Mouse (Mus musculus): Measurements from ENCODE around the gene Sppl2c.

Sppl2c gene

GRCm38 (mm10) chr11:104186135-104186836, at the start of gene Sppl2c:
Gene Sppl2c, plus strand, starts transcription at chr11:104186327.
- DNase-seq: no peak

GRCm38 (mm10) chr11:104138976-104139375, 47.2 kb upstream of the Sppl2c start:
- DNase-seq: no peak

GRCm38 (mm10) chr11:104144930-104145329, 41.2 kb upstream of the Sppl2c start:
- no peak for DNase-seq

- no peak for DNase-seq
Observed at GRCm38 (mm10) chr11:104148787-104149186, 37.3 kb upstream of the Sppl2c start.

GRCm38 (mm10) chr11:104150911-104151310, 35.2 kb upstream of the Sppl2c start:
- no peak for DNase-seq

DNA sequence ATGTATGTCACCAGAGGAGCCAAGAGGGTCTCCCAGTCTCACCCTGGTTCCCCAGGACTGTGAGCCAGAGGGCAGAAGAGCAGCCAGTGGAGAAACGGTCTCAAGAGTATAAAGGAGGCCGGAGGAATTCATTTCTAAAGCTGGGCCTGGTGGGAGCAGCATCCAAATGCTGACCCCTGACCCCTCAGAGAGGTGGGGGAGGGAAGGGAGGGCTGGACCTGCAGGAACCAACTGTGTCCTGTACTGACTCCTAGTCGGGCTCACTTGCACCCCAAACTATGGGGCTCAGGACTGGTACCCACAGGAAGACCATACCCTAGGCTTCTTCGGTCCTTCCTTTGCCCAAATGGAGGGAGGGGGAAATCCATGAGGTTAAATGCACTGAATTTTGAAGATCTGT, 31.8 kb upstream of the Sppl2c start:
- no peak for DNase-seq

- no peak for DNase-seq
Observed at GRCm38 (mm10) chr11:104154820-104155635, 31.1 kb upstream of the Sppl2c start.

DNA sequence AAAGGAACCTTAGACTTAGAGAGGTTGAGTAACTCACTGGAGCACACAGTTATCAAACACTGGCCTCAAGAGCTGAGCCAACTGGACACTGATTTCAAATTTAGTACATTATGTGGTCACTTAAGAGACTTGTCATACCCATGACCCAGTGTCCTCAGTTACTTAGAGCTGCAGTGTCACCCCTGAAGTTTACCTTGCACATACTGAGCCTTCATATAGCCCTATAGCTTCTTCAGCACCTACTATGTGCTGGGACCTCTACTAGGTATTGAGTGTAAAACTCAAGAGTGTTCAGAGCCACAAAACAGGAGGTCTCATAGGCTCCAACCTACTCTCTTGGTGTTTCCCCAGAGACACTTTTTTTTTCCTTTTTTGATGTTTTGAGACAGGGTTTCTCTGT, 30.2 kb upstream of the Sppl2c start:
- DNase-seq: no peak

DNA sequence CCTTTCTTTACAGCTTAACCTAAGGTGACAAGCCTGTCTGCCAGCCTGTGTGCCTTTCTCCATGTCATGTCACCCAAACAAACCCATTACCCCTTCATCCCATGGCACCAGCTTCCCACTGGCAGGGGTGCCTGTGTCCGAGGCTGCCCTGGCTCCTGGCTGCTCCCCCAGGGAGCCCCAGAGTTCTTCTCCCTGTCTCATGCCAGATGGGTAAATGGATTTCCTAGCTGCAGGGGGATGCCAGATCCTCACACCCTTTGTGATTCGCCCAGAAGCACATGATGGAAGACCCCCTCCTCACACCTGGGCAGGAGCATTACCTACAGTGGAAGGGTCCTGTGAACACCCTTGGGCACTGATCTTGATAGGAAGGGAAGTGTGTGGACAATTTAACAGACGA, 29.7 kb upstream of the Sppl2c start:
- DNase-seq: no peak

DNA sequence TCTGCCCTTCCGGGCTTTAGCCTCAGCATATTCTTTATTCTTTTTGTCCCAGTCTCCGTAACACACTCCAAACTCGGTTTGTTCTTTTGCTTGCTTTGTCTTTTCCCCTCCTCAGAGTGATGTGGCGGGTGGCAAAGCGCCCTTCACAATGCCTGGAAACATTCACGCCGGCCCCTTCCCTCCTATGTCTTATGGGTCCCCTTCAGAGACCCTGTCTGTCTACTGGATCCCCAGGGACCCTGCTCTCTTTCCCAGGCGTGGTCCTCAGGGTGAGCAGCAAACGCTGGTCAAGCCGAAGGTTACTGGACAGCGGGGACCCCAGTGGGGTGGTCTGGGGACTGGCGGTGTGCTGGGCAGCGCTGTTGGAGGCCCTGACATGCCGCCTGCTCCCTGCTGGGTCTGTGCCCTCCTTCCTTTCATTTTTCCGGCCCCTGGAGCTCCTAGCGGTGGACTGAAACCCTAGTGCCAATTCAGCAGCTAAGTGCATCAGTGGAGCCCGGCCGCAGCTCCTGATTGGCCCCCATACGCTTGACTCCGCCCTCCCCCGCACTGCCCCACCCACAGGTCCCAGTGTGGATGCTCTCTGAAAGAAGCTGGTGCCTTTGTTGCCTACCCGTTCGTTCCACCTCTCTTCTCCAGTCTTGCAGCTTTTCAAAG, 28.4 kb upstream of the Sppl2c start:
- peak; percentile 34 to 57 for DNase-seq

DNA sequence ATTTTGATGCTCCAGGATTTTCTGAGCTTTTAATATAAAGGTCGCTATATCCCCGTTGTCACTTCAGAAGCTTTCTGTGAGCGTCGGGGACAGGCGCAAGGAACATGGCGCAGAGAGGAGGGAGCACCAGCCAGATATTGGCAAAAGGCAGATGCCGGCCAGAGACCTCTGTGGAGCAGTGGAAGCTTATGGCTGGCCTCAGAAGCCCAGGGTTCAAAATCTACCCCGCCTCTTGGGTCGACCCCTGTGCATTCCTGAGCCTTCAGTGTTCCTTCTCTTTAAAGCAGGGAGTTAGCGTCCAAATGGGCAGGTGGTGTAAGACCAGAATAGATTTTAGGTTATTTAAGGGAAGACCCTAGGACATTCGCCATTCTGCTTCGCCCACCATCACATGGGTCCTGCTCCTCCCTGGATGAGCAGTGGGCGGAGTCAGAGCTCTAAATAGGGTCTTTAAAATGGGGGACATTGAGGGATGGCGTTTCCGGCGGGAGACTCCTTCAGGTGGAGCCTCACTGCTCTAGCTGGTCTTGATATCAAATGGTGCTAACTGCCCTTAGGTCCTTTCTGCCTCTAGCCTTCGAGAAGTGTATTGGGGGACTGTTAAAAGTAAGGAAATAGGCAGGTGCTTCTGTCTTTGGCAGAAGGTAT, 27.7 kb upstream of the Sppl2c start:
- no peak for DNase-seq

GRCm38 (mm10) chr11:104159769-104160272, 26.3 kb upstream of the Sppl2c start:
- no peak for DNase-seq

DNA sequence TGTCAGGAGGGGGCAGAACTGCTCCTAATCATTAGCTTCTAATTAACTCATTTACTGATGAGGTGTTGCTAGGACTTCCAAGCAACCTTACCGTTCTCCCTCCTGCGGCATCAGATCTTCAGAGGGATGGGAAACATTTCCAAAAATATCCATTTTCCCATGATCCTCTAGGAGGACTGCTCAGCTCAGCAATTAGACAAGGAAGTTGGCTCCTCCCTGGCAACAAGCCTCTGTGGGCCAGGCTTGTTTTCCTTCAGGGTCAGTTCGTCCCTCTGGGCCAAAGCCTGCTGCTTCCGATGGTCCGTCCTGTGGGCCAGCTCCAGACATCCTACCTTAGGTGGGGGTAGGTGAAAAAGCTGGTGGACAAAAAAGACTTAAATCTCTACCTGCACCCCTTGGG, 25.0 kb upstream of the Sppl2c start:
- DNase-seq: no peak

DNA sequence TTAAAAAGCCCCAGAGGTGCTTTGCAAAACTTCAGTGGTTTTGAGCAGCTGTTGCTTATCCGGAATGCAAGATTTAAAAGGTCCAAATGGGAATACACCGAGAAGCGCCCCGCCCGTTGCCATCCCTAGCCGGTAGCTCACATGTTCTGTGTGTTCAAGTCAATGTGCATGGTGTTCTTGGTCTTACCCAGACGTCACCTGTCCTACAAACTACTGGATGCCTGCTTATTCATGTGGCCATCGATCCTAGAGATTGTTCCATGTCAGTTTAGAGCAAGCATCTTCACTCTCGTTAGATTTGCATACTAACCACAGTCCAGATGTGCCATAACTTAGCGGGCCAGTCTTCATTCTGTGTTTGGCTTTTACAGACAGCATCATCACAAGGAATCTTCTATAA, 21.9 kb upstream of the Sppl2c start:
- no peak for DNase-seq

DNA sequence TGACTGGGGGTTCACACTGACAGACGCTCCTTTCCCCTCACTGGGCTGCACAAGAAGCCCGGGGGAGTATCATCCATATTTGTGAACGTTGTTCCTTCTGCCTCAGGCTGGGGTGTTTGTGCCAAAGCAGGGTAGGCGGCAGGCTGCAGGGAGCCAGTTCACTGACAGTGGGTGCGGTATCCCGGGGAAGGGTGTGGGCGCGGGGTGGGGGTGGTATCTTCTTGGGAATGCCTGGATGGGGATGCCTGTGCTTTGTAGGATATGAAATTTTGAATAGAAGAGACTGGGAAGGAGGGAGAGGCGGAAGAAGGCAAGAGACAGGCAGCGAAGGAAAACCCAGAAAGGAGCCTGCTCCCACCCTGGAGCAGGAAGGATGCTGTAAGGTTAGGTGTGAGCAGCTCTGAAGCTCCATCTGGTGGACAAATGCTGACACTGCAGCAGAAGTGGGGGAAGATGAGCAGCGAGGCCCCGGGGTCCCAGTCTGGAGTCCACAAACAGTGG, 14.8 kb upstream of the Sppl2c start:
- DNase-seq: peak in 1 of 2 experiments; percentile 66

GRCm38 (mm10) chr11:104178893-104179292, 7.2 kb upstream of the Sppl2c start:
- no peak for DNase-seq

DNA sequence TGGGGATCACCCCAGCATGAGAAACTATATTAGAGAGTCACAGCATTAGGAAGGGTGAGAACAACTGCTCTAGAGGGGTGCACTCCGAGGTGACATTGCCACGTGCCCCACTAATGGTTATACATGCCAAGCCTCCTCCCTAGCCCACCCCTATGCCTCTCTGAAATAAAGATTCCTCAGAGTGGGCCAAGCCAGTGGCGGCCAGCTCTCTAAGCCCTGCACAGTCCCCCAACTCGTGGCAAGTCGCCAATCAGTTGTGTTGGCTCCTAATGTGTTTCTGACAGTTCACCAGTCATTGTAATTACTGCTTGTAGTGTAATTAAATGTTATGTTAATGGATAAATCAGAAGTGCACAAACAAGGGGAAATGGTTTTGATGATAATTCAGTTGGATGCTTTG, 6.3 kb upstream of the Sppl2c start:
- DNase-seq: no peak

- no peak for DNase-seq
Observed at GRCm38 (mm10) chr11:104182141-104182540, 4.0 kb upstream of the Sppl2c start.

DNA sequence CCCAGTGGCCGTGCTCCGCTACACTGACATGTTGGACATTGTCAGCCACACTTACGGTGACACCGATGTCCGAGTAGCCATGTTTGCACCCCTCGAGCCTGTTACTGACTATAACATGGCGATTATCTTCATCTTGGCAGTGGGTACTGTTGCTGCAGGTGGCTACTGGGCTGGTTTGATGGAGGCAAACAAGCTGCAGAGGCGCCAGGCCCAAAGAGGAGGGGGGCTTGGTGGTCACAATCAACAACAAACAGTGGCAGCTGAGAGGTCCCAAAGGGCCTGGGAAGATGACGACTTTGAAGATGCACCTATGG, 667 bp downstream of the Sppl2c start:
- DNase-seq: no peak

DNA sequence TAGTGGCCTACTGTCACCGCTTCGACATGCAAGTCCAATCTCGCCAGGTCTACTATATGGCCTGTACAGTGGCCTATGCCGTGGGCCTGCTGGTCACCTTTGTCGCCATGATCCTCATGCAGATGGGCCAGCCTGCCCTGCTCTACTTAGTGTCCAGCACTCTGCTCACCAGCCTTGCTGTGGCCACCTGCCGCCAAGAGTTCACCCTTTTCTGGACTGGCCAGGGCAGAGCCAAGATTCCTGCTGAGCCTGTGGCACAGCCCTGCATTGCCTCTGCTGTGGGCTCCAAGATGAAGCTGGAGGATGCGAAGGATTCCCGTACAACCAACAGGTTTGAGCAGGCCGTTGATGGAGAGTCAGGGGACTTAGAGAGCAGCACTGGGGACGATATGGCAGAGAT, 1.6 kb downstream of the Sppl2c start:
- no peak for DNase-seq

DNA sequence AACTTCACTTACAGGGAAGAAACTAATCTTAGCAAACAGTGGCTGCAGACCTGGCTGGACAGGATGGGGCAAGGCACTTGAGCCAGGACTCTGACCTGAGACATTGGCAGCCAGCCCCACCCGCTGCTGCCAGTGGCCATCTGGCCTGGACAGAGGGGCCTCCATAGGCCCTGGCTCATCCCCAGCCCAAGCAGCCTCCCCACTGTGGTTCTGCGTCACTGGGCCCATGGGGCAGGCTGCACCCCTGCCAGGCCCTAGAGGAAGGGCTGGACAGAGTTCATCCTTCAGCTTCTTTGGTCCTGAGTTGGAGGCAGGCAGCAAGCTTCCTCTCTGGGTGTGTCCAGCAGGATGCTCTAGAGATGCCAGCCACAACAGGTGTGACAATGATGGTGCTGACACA, 3.9 kb downstream of the Sppl2c start:
- peak in 1 of 2 experiments; percentile 42 for DNase-seq

DNA sequence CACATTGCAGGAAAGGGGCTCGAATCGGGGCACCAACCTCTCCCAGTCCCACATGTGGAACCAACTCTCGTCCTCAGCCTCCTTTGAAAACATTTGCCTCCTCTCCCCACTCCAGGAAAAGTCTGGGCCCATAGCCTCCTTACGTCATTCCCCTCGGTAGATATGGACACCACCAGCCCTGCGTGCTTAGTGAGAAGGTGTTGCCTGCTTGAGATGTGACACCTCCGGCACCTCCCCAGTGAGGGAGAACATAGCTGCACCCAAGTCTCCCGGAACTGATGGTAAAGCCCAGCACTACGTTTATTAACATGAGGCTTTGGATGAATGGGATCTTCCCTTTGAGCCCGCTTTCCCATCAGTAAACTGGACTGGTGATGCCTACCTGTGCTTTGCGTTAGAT, 9.3 kb downstream of the Sppl2c start:
- no peak for DNase-seq

DNA sequence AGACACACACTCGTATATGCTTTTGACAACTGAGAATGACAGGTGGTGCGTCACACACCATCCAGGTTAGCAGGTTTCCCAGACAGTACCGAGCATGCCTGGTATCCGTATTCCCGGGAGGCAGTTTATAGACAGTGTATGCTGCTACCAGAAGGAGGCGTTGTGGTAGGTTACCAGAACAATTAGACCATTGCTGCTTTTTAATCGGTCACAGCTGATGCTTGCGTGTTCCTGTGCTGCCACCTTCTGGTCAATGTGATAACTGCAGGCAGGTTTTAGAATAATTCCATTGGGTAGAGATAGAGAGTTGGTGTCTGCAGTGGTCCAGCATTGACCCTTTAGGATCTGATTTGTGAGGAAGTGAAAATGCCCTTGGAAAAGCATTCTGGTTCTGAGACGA, 9.7 kb downstream of the Sppl2c start:
- DNase-seq: peak; percentile 71 to 89
